Mouse (Mus musculus) embryonic fibroblast, embryonic 13.5 days (primary cell): ENCODE measurements around the gene Spsb4.

Experiments used
- CTCF ChIP-seq: IDR thresholded peaks from 2 replicates; pipeline ENCODE4 v1.5.1; 2011; ENCODE audit warnings: mild to moderate bottlenecking, control low read depth, low read length, moderate library complexity, borderline replicate concordance; ENCODE audit not compliant: insufficient read depth
- POLR2A ChIP-seq: IDR thresholded peaks from 2 replicates; pipeline ENCODE4 v1.6.1; 2011; ENCODE audit warnings: low read depth, mild to moderate bottlenecking, control low read depth, low read length, moderate library complexity

- TF ChIP-seq CTCF (no peak), POLR2A (no peak)
These were observed 64.4 kb downstream of the Spsb4 start for GRCm38 (mm10) chr9:96954063-96954809.
